ENCODE assay signal across 11 mouse cellular contexts in the genomic region with DNA sequence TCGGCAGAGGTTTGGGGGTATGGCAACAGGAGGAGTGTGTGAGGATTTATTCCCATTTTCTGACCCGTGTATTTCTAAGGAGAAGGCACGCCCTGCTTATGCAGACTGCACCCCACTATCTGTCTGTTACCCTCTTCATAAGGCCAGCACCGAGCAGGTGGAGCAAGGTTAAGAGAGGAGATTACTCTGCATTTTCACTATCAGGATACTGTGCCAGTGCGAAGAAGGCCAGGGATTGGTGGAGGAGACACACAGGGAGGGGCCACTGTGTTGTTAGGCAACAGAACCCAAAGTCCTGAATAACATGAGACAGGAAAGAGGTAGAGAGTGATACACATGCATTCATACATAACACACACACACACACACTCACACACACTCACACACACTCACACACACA.
A peak's percentile ranks its signal among the peaks of the same experiment; 100 is the strongest.
DNase-seq lines count a peak whose midpoint lies in the region; ATAC-seq and TF ChIP-seq lines count a peak whose summit lies in the region.
"Had no signal": no experiment of that assay in that cellular context is flagged by ENCODE, and none has a peak within 500 bp of the region (broad histone marks: within the 10 kb centered on the region; RNA-seq: fewer than 3 reads in every experiment).

No protein-coding gene starts in this region.

- no peak overlapping the region for H3K9ac ChIP-seq in heart, embryonic 13.5 days
- H3K9ac ChIP-seq in stomach, embryonic 15.5 days = no peak overlapping the region
- H3K9ac ChIP-seq in stomach, postnatal 0 days (ENCODE audit: low read length) = no peak overlapping the region
- H3K9ac ChIP-seq in liver, embryonic 12.5 days = no peak overlapping the region
- no peak overlapping the region for H3K9ac ChIP-seq in neural tube, embryonic 15.5 days (replicated peaks)
- H3K9ac ChIP-seq: hindbrain, embryonic 12.5 days had no signal

- no peaks in the 10 kb centered on the region for H3K36me3 ChIP-seq in heart, embryonic 13.5 days
- H3K36me3 ChIP-seq in stomach, embryonic 15.5 days = no peaks in the 10 kb centered on the region
- no peaks in the 10 kb centered on the region for H3K36me3 ChIP-seq in stomach, postnatal 0 days (ENCODE audit: control insufficient read depth, insufficient read depth, low read length)
- no peaks in the 10 kb centered on the region for H3K36me3 ChIP-seq in liver, embryonic 12.5 days
- H3K36me3 ChIP-seq in neural tube, embryonic 15.5 days = no peaks in the 10 kb centered on the region
- H3K36me3 ChIP-seq: hindbrain, embryonic 12.5 days had no signal

- peak; percentile 47 for ATAC-seq in heart, embryonic 13.5 days (ENCODE audit: extremely low read depth, insufficient number of reproducible peaks, low FRiP score, low TSS enrichment)
- peak; percentile 85; the same call in 1 of the 2 replicates for ATAC-seq in stomach, embryonic 15.5 days (ENCODE audit: insufficient read depth, low FRiP score, low read depth)
- no peak for ATAC-seq in stomach, postnatal 0 days (ENCODE audit: low FRiP score, low TSS enrichment)
- ATAC-seq in liver, embryonic 12.5 days = peak; percentile 100
- ATAC-seq in neural tube, embryonic 15.5 days (ENCODE audit: low FRiP score) = peak; percentile 33; the same call in 1 of the 2 replicates

- H3K4me2 ChIP-seq in heart, embryonic 13.5 days = peak overlapping the region; percentile 1; the same call in 1 of the 2 replicates
- H3K4me2 ChIP-seq in stomach, embryonic 15.5 days = no peak overlapping the region
- H3K4me2 ChIP-seq in stomach, postnatal 0 days (replicated peaks; ENCODE audit: low read depth) = no peak overlapping the region
- peak overlapping the region; percentile 29; the same call in 1 of the 2 replicates for H3K4me2 ChIP-seq in liver, embryonic 12.5 days
- no peak overlapping the region for H3K4me2 ChIP-seq in neural tube, embryonic 15.5 days
- H3K4me2 ChIP-seq: hindbrain, embryonic 12.5 days had no signal

- H3K4me1 ChIP-seq in heart, embryonic 13.5 days = peaks cover 28% of the 10 kb centered on the region
- no peaks in the 10 kb centered on the region for H3K4me1 ChIP-seq in stomach, embryonic 15.5 days
- no peaks in the 10 kb centered on the region for H3K4me1 ChIP-seq in stomach, postnatal 0 days (replicated peaks; ENCODE audit: control insufficient read depth, insufficient read depth)
- peaks cover 18% of the 10 kb centered on the region for H3K4me1 ChIP-seq in liver, embryonic 12.5 days
- H3K4me1 ChIP-seq in neural tube, embryonic 15.5 days = peaks cover 10% of the 10 kb centered on the region

- TF ChIP-seq CTCF in stomach, postnatal 0 days (IDR thresholded peaks at IDR 0.05; ENCODE audit: low read depth) = no peak

- no peaks in the 10 kb centered on the region for H3K9me3 ChIP-seq in heart, embryonic 13.5 days
- no peaks in the 10 kb centered on the region for H3K9me3 ChIP-seq in stomach, embryonic 15.5 days
- H3K9me3 ChIP-seq in stomach, postnatal 0 days (ENCODE audit: control insufficient read depth, low read length) = no peaks in the 10 kb centered on the region
- H3K9me3 ChIP-seq in liver, embryonic 12.5 days (replicated peaks) = no peaks in the 10 kb centered on the region
- no peaks in the 10 kb centered on the region for H3K9me3 ChIP-seq in neural tube, embryonic 15.5 days (replicated peaks)
- H3K9me3 ChIP-seq: hindbrain, embryonic 12.5 days had no signal

- H3K4me3 ChIP-seq in heart, embryonic 13.5 days = no peak overlapping the region
- H3K4me3 ChIP-seq in stomach, embryonic 15.5 days (replicated peaks) = no peak overlapping the region
- H3K4me3 ChIP-seq in stomach, postnatal 0 days (ENCODE audit: low read depth, low read length) = no peak overlapping the region
- H3K4me3 ChIP-seq in liver, embryonic 12.5 days = no peak overlapping the region
- H3K4me3 ChIP-seq in neural tube, embryonic 15.5 days (replicated peaks) = no peak overlapping the region
- H3K4me3 ChIP-seq: hindbrain, embryonic 12.5 days had no signal

- WGBS in heart, embryonic 13.5 days = 33% methylated on average over 5 of the region's 5 CpGs
- 65% methylated on average over 5 of the region's 5 CpGs for WGBS in stomach, embryonic 15.5 days
- 59% methylated on average over 5 of the region's 5 CpGs for WGBS in stomach, postnatal 0 days
- WGBS in liver, embryonic 12.5 days (ENCODE audit: insufficient replicate concordance) = 43% methylated on average over 5 of the region's 5 CpGs
- 68% methylated on average over 5 of the region's 5 CpGs for WGBS in neural tube, embryonic 15.5 days

- no peak for DNase-seq in heart, postnatal 10 days
- no peak for DNase-seq in stomach, postnatal 0 days (ENCODE audit: low spot score)
- DNase-seq in frontal cortex, postnatal 36 days (ENCODE audit: low spot score in 2 of 2) = no peak
- DNase-seq in gastrocnemius, postnatal 36 days = no peak
- DNase-seq: kidney, postnatal 10 days; thymus, postnatal 36 days had no signal

- peak overlapping the region; percentile 45 for H3K27ac ChIP-seq in heart, embryonic 13.5 days (replicated peaks)
- no peak overlapping the region for H3K27ac ChIP-seq in stomach, embryonic 15.5 days
- H3K27ac ChIP-seq in stomach, postnatal 0 days (replicated peaks) = no peak overlapping the region
- peak overlapping the region; percentile 69; the same call in 1 of the 2 replicates for H3K27ac ChIP-seq in liver, embryonic 12.5 days
- H3K27ac ChIP-seq in neural tube, embryonic 15.5 days (replicated peaks) = no peak overlapping the region
- H3K27ac ChIP-seq: hindbrain, embryonic 12.5 days had no signal

- no peak for TF ChIP-seq EP300 in stomach, postnatal 0 days (optimal IDR thresholded peaks at IDR 0.05)

- 0 out of 2 replicates have a peak, but pooled peaks cover 2% of the 10 kb centered on the region for H3K27me3 ChIP-seq in heart, embryonic 13.5 days (replicated peaks)
- no peaks in the 10 kb centered on the region for H3K27me3 ChIP-seq in stomach, embryonic 15.5 days (replicated peaks)
- H3K27me3 ChIP-seq in stomach, postnatal 0 days (ENCODE audit: control insufficient read depth, insufficient read depth, low read length) = no peaks in the 10 kb centered on the region
- H3K27me3 ChIP-seq in liver, embryonic 12.5 days (replicated peaks) = no peaks in the 10 kb centered on the region
- no peaks in the 10 kb centered on the region for H3K27me3 ChIP-seq in neural tube, embryonic 15.5 days (replicated peaks)
- H3K27me3 ChIP-seq: hindbrain, embryonic 12.5 days had no signal

- intact Hi-C loops in heart, postnatal 10 days (cut with DNase I) = no loop called here
- intact Hi-C loops in gastrocnemius, postnatal 36 days (cut with DNase I) = no loop called here

Comparison
In these comparisons a context has a peak if more than half of its experiments do, and no peak if none do; other contexts are left out.
1. H3K27ac ChIP-seq: peak in heart, embryonic 13.5 days (single experiment) and liver, embryonic 12.5 days (single experiment); none in stomach, embryonic 15.5 days (single experiment), stomach, postnatal 0 days (single experiment) and neural tube, embryonic 15.5 days (single experiment).
2. H3K4me2 ChIP-seq: peak in heart, embryonic 13.5 days (single experiment) and liver, embryonic 12.5 days (single experiment); none in stomach, embryonic 15.5 days (single experiment), stomach, postnatal 0 days (single experiment) and neural tube, embryonic 15.5 days (single experiment).